Mouse (Mus musculus): ENCODE data around the gene Cdc42se2.

Gene Cdc42se2

DNA sequence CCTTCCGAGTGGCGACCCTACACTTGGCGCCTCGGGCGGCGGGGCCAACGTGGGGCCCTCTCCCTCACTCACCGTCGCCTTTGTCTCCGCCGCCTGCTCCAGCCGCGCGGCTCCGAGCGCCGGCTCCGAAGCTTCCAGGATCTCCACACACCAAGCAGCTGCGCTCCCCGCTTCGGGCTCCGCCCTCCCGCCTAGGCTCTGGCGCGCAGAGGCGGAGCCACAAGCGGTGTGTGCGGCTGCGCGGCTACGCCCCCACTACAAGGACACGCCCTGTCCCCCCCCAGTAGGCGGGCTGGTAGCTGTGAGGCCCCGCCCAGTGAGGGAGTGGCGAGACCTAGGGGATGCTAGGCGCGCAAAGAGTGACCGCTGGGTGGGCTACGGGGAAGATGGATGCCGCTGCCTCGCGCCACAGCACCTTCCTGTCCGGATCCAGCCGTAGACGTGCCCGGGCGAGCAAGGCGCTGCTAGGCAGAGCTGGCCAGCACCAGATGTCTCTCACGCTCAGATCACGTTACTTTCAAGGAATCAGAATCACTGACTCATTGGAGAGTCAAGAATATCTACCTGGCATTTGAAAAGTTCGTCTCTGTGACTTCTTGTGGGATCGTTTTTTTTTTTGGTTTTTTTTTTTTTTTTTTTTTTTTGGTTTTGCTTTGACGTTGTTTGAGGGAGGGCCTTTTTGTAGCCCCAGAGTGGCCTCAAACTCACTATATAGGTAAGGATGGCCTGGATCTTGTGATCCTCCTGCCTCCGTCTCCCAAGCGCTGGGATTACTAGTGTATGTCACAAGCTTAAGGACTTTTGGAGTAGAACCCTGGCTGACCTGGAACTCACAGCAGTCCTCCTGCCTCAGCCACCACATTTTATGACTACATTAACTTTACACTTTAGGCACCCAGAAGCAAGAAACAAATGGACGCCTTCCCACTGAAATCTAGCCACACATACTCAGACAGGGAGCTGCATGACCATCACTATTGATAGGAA lies at the start of gene Cdc42se2:
Gene Cdc42se2, minus strand, starts transcription at position 188 of the 987 bp plus-strand sequence.
- DNase-seq = peak; percentile 98

DNA sequence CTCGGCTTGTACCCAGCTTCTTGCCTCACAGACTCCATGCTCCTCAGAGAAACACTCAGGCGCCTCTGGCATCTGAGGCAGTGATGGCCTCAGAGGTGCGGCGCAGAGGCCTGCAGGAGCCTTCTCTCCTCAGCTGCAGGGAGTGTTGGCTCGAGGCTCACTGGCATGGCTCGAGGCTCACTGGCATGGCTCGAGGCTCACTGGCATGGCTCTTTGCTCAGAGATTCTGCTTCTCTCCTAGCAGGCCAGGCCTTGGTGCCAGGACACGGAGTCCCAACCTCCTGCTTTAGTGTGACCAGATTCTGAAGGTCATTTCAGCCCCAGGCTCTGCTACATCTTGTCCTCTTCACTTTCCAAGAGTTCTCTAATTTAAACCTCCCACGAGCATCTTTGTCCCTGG lies 48.6 kb upstream of the Cdc42se2 start:
- DNase-seq = no peak

DNA sequence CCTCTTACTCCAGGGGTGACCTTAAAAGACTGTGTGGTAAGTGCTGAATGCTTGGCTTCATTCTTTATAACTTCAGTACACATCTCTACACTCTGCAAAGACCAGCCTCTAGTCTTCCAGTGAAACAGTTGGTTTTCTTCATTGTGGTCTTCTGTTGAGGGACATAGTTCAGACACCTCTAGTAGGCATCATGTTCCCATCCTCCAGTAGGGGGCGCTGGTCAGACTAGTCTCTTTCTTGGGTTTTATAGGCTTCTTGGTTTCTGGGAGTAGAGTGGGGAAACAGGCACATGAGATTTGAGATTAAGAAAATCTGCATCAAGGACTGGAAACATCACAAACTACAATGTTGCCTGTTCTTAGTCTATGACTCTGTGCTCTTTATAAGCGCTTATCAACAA lies 47.1 kb upstream of the Cdc42se2 start:
- DNase-seq = peak; percentile 20

DNA sequence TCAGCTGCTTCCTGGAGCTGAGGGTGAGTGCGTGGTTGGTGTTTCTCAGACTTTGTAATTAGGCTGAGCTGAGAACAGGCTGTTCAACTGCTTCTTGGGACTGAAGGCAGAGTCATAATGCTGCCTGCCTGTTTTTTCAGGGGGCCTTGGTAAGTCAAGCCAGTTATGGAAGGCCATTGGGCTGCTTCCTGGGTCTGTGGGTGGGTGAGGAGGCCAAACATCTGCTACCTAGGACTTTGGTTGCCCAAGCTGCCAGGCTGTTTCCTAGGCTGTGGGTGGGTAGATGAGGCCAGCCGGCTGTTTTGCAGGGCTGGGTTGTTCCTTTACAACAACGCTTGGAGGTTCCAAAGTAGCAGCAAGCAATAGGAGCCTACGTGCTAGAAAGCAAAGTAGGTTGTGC lies 46.4 kb upstream of the Cdc42se2 start:
- DNase-seq = no peak

DNA sequence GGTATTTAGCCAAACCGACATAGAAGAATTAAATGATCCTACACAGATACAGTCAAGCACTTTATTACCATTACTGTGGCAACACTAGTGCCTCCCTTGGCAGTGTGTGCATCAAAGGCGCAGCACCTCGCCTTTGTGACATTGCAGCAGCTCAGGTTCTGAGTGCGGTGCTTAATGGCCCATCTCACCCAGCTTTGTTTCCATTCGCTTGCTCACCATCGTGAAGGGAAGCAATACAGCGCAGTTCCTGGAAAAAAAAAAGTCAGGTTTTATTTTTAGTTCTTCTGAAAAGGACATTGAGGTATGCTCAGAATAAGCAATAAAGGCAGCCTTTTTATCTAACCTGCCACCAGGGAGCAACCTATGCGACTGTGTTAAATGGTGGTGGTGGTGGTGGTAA lies 39.3 kb upstream of the Cdc42se2 start:
- DNase-seq = no peak

DNA sequence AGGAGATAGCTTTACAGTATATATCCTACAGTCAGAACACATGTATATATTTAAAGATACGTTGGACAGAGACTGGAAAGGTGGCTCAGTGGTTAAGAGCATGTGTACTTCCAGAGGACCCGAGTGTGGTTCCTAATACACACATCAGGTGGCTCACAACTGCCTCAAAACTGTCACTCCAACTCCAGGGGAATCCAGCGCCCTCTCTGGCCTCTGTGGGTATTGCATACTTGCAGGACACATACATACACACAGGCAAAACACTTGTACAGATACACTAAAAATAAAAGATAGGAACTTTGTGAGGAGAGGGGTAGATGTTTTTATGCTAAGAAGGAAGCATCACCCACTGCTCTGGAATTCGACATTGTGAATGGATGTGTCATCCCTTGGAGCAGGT lies 38.3 kb upstream of the Cdc42se2 start:
- no peak for DNase-seq

DNA sequence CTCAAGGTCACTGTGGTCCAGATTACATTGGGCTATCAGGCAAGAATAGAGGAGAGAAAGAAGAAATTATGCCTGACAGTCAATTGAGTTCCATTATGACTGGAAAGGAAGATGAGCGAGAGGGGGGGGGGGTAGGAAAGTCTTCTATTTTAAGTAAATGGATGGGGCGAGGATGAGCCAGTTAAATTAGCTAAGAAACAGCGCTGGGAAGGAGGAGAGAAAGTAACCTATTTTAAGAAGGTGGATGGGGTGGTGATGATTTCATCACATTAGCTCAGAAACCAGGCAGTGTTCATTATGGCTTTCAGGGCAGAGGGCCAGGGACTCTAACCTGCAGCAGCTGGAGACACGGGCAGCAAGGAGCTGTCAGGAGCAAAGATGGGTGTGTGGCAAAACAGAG lies 36.0 kb upstream of the Cdc42se2 start:
- no peak for DNase-seq

DNA sequence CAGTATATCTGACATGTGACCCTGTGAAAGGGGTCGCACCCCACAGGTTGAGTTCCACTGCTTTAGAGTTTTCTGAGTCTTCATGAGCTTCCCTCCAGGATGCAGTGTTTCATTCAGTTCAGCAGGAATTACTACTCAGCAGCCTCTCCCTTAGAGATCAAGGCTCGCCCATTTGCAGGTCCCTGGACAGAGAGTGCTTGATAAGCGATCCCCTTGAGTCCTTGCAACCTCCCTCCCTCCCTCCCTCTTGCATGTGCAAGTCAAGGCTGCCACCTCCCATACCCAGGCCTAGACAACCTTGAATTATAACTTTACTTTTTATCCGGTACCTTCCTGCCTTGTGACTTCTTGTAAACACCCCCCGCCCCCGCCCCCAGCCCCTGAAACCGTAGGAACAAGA lies 32.0 kb upstream of the Cdc42se2 start:
- DNase-seq = no peak

DNA sequence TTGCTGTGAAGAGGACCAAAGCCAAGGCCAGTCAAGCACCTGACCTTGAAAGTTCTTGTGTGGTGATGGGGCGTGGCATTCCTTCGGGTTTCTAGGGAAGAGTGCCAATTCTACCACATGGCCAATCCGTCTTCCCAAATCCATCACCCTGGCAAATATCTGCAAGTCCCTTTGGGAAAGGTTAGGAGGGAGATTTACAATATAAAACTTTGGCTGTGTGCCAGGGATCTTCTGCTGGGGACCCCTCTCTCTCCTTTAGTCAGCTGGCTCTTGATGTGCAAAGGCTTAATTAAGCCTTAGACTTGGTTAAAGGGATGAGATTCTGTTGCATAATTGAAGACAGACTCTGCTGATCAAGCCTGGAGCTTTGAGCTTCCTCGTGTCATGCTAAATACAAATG lies 30.0 kb upstream of the Cdc42se2 start:
- peak; percentile 32 for DNase-seq

DNA sequence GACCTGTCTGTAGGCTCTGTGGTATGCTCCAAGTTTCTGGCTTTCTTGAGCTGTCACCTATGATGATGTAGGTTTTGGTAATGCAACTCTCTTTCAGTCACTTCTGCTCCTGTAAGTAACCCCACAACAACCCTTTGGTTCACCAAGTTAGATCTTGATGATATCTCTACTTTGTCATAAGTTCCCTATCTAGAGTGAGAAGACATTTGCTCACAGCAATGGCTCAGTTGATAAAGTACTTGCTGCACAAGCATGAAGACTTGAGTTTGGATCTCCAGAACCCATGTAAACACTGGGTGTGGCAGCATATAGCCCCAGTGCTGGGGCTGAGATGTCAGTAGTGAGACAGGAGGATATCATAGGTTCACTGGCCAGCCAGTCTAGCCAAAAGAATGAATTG lies 28.2 kb upstream of the Cdc42se2 start:
- DNase-seq = no peak

DNA sequence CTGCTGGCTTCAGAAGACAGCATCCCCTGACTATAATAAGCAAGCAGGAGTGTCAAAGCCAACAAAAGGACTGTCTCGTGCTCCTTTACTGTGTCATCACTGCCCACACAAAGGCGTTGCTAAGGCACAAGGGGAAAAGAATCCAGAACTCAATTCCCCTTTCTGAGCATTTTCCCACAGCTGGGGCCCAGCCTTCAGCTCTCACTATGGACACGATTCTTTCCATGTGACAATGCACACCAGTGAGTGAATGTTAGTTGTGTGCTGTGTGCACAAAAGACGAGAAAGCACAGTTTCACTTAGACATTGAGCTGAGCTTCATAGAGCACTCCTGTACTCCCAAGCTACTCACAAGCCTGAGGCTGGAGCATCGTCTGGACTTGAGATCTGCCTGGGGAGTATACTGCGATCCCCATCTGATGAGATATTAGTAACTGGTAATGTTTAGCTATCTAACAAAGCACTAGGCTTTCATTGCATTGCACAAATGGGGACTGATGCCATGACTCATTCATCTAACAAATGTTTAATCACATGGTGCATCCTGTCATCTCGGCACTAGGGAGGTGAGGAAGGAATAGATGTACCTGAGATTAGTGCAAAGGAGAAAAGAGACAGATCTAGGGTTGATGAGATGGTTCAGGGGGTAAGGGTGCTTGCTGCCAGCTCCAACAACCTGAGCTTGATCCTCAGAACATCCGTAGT lies 25.5 kb upstream of the Cdc42se2 start:
- DNase-seq = no peak

DNA sequence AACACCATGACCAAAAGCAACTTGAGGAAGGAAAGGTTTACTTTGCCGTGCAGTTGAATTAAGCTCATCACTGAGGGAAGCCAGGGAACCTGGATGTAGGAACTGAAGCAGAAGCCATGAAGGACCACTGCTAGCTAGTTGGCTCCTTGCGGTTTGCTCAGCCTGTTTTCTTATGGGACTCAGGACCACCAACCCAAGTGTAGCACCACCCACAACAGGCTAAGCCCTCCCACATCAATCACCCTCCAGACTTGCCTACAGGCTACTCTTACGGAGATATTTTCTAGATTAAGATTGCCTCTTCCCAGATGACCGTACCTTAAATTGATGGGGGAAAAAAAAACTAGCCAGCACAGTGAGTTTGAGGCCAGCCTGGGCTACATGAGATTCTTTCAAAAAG lies 24.8 kb upstream of the Cdc42se2 start:
- no peak for DNase-seq

DNA sequence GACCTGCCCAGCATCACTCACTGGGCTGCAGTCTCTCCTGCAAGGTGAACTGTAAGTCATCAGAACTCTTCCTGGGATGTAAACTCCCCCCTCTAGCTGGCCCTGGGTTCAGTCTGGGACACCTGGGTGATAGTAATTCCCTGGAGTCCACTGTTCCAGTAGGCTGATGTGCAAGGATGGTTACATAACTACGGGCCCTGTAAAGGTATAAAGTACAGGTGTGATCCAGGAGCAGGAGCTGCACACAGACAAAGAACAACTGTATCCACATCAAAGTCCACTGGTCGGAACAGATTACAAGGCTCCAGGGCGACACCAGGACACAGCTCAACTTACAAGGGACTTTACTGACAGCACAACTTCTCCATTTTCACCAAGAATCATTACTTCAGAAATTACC lies 23.6 kb upstream of the Cdc42se2 start:
- no peak for DNase-seq

DNA sequence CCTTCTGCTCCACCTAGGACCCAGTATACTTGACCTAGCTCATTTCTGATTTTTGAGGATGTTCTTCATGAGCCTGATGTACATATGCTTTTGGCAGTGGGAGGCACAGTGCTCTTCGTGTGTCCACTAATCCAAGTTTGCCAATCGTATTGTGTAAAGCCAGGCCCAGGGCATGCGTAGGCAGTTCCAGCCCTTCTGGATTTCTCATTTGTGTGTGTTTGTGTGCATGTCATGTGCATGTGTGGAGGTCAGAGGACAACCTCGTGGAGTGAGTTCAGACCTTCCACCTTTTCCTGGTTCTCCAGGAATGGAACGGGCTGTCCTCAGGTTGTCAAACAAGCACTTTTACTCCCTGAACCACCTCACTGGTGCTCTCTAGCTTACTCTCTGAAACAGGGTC lies 22.1 kb upstream of the Cdc42se2 start:
- DNase-seq = no peak

DNA sequence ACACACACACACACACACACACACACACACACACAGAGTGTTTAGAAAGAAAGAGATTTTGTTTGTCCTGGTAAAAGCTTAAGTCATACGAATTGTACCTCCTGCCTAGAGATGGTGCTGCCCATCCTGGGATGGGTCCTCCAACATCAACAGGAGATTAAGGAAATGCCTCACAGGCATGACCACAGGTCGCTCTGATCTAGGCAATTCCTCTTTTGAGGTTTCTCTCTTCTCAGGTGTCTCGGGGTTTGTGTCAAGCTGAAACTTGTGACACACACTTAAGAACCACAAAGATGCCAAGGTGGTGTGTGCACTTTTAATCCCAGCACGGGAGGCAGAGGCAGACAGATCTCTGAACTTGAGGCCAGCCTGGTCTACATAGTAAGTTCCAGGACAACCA lies 20.7 kb upstream of the Cdc42se2 start:
- DNase-seq = no peak

DNA sequence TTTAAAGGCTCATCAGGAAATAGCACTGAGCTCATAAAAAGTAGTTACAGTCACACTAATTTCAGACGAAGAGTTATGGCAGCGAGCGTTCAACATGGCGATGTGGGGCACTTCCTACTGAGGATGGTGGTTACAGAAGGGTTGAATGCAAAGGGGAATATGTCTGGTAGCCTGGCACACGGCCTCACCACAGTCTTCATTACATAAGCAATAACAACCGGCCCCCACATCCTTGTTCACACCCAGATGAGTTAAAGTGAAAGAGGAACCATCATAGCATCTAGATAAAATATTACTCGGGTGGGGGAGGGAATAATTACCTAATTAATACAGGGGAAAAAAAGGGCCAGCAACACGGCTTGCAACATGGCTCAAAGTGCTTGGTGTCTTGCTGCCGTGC lies 20.2 kb upstream of the Cdc42se2 start:
- no peak for DNase-seq

DNA sequence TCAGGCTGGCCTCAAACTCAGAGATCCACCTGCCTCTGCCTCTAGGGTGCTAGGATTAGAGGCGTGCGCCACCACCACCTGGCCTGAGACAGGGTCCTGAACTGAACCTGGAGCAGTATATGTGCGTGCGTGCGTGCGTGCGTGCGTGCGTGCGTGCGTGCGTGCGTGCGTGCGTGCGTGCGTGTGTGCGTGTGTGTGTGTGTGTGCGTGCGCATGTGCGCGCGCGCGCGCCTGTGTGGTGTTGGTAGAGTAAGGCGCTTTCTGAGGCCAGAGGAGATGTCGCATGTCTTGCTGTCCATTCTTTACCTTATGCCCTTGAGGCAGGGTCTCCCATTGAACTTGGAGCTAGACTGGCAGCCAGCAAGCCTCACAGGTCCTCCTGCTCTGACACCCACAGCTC lies 19.4 kb upstream of the Cdc42se2 start:
- DNase-seq = no peak

DNA sequence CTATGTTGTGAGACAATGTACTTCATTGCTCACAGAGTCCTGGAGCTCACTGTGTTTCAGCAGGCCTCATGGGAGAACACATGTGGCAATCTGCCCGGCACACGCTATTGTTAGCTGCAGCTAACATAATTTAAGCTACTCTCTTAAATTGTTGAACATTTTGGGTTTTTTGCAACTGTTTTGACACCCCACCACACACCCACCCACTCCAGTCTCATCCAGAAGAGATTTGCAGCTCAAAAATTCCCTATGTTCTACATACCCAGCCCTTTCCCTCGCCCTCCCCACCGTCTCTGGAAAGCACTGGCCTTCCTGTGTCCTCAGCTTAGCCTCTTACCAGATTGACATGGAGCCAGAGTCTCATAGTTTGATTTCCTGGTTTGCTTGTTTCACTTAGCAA lies 17.7 kb upstream of the Cdc42se2 start:
- DNase-seq = no peak

DNA sequence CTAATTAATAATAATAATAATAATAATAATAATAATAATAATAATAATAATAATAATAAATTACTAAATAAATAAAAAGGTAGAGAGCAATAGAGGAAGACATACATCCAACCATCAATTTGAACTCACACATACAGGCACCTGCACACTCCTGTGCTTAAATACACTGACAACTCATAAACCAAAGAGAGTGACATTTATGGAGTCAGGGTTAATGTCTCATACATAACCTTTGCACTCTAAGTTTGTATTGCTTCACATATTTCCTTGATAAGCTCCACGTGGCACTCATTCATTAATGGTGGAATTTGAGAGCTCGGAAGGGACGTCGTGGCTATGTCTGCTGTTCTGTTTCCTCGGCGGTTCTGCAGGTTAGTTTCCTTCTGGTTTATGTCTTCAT lies 15.1 kb upstream of the Cdc42se2 start:
- no peak for DNase-seq

DNA sequence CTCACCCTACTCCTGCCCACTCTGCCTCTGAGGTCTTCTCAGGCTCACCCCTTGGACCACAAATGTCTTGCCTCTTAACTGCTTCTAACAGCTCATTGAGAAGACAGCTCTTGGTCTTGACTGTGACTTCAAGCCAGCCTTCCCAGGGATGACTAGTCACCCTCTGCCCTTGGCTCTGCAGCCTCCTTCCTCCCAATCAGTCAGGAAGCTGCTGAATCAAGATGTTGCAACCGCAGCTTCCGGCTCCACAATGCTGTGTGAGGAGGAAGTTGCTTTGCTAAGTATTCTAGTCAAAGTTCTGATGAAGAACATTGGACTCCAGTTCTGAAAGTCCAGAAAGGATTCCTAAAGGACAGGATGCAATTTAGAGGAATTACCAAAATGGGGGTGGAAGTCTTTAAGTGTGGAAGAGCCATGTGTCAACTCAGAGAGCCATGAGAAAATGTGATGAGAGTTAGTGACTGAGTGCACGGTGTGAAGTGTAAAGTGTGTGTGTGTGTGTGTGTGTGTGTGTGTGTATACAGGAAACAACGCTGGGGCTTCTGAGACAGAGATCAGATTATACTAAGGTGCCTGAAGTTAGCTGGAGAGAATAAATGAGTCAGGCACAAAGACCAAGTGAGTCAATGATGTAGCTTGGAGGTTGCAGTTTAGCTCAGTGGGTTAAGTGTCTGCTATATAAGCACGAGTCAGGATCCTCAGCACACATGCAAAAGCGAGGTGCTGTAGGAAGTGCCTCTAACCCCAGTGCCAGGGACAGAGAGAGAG lies 14.5 kb upstream of the Cdc42se2 start:
- no peak for DNase-seq

DNA sequence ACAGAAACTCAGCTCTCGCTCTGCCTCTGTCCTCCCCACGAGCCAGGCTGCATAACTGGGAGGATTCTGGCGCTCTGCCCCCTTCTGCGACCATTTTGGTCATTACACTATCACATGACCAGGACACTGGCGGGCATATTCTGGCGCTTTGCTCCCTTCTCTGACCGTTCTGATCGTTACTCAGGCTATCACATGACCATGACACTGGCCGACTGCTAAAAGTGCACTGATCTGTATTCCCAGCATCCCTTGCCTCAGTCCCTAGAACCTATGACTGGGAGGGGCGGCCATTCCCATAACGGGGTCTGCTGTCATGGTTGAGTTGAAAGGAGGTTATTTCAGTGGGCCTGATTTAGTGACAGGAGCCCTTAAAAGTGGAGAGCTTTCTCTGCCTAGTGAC lies 9.1 kb upstream of the Cdc42se2 start:
- no peak for DNase-seq

DNA sequence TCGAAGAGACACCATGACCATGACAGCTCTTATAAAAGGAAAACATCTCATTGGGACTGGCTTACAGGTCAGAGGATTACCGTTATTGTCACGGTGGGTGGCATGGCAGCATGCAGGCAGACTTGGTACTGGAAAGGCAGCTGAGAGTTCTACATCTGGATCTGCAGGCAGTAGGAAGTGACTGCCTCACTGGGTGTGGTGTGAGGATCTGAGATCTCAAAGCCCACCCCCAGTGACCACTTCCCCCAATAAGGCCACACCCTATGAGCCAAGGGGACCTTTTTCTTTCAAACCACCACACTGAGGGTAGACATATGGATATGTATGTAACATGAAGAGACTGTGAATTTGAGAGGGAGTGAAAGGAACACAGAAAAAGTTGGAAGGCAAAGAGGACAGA lies 7.2 kb upstream of the Cdc42se2 start:
- DNase-seq = no peak

DNA sequence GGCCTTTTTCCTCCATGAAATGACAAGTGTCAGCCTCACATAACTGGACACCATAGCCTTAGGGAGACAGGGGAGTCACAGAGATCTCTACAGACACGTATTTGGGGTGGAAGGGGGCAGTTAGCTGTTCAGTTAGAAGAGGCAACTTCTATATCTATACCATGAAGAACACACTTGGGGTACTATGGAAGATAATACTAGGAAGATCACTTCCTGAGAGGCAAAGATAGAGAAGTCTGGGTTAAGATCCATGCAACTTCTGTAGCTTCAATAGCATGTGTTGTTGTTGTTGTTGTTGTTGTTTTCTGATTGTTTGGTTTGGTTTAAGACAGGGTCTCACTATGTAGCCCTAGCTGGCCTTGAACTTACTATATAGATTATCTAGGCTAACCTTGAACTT lies 5.7 kb upstream of the Cdc42se2 start:
- DNase-seq = no peak

DNA sequence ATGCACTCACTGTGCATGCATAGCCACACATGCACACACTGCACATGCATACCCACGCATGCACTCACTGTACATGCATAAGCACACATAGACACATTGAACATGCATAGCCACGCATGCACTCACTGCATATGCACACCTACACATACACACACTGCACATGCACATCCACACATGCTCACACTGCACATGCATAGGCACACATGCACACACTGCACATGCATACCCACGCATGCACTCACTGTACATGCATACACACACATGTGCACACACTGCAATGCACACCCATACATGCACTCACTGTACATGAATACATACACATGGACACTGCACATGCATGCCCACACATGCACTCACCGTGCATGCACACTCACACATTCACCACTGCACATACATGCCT lies 4.0 kb upstream of the Cdc42se2 start:
- no peak for DNase-seq

All from retina, postnatal 1 day (tissue).